Mouse (Mus musculus) T-helper 2 cell (primary cell): ENCODE results near the gene Coq4.
"Not testable (repeated sequence)": the region's sequence is repeated elsewhere in the genome, so short reads cannot be mapped to it uniquely, and the experiment has no call there.

Source experiments
- in situ Hi-C: fragments of 300-600 bp; cut with MboI, MseI; formaldehyde crosslinking; loops from one replicate; pipeline ENCODE4 v1.15.1; 2025; ENCODE audit warnings: high pct_unique_total_duplicates

Coq4 gene

GRCm38 (mm10) chr2:29787104-29787917 lies at the start of gene Coq4:
Gene Coq4 (plus strand): TSS chr2:29787493.
- in situ Hi-C loops = no loop called here

- in situ Hi-C loops = no loop called here
Measured at GRCm38 (mm10) chr2:29738799-29739198, 48.5 kb upstream of the Coq4 start.

GRCm38 (mm10) chr2:29739368-29739767 lies 47.9 kb upstream of the Coq4 start:
- in situ Hi-C loops = no loop called here

GRCm38 (mm10) chr2:29741207-29741606 lies 46.1 kb upstream of the Coq4 start:
- in situ Hi-C loops = no loop called here

- in situ Hi-C loops = no loop called here
Measured at GRCm38 (mm10) chr2:29744256-29744655, 43.0 kb upstream of the Coq4 start.

- in situ Hi-C loops = no loop called here
Measured at GRCm38 (mm10) chr2:29747188-29747782, 40.0 kb upstream of the Coq4 start.

- in situ Hi-C loops = no loop called here
Measured at GRCm38 (mm10) chr2:29747852-29748251, 39.4 kb upstream of the Coq4 start.

- in situ Hi-C loops = no loop called here
Measured at GRCm38 (mm10) chr2:29748499-29748898, 38.8 kb upstream of the Coq4 start.

- in situ Hi-C loops = no loop called here
Measured at GRCm38 (mm10) chr2:29751497-29751896, 35.8 kb upstream of the Coq4 start, which contains the start of gene Gm13420. Gene Gm13420 (minus strand): TSS chr2:29751685.

- in situ Hi-C loops = no loop called here
Measured at GRCm38 (mm10) chr2:29752397-29752796, 34.9 kb upstream of the Coq4 start.

GRCm38 (mm10) chr2:29755693-29756092 lies 31.6 kb upstream of the Coq4 start:
- in situ Hi-C loops = no loop called here

- in situ Hi-C loops = no loop called here
Measured at GRCm38 (mm10) chr2:29764831-29765230, 22.5 kb upstream of the Coq4 start.

- in situ Hi-C loops = no loop called here
Measured at GRCm38 (mm10) chr2:29767976-29768709, 19.1 kb upstream of the Coq4 start.

GRCm38 (mm10) chr2:29768901-29769300 lies 18.4 kb upstream of the Coq4 start:
- in situ Hi-C loops = no loop called here

GRCm38 (mm10) chr2:29770162-29770561 lies 17.1 kb upstream of the Coq4 start:
- in situ Hi-C loops = no loop called here

GRCm38 (mm10) chr2:29771611-29772461 lies 15.5 kb upstream of the Coq4 start:
- in situ Hi-C loops = no loop called here

GRCm38 (mm10) chr2:29773323-29773722 lies 14.0 kb upstream of the Coq4 start:
- in situ Hi-C loops = no loop called here

- in situ Hi-C loops = not testable (repeated sequence)
Measured at GRCm38 (mm10) chr2:29781256-29781655, 6.0 kb upstream of the Coq4 start.

GRCm38 (mm10) chr2:29784290-29784689 lies 3.0 kb upstream of the Coq4 start:
- in situ Hi-C loops = no loop called here

GRCm38 (mm10) chr2:29787937-29788681 lies 816 bp downstream of the Coq4 start, which contains the start of gene Trub2:
Gene Trub2 (minus strand): TSS chr2:29788502.
- in situ Hi-C loops = no loop called here
